Mouse (Mus musculus): ENCODE data around the gene Ugcg. TPM values are rescaled to one million over a fixed set of nuclear protein-coding genes. Genes with fewer than 3 reads are reported as not detected.

The Ugcg gene
- polyA plus RNA-seq, 1 experiment from 2014 or later: 24.7 TPM

GRCm38 (mm10) chr4:59187289-59187688 is 1.8 kb upstream of the Ugcg start:
- Histone ChIP-seq H3K27me3 (ENCODE audit: control insufficient read depth, insufficient read depth, low read length) (no peaks in the 10 kb centered on the region), H3K27ac (no peak overlapping the region), H3K4me3 (replicated peaks; ENCODE audit: low read length) (no peak overlapping the region), H3K9me3 (ENCODE audit: control insufficient read depth, low read length) (no peaks in the 10 kb centered on the region), H3K4me2 (replicated peaks) (no peak overlapping the region), H3K36me3 (replicated peaks; ENCODE audit: control insufficient read depth, insufficient read depth) (no peaks in the 10 kb centered on the region), H3K9ac (no peak overlapping the region), H3K4me1 (replicated peaks; ENCODE audit: control insufficient read depth, insufficient read depth, low read length) (peaks cover 4% of the 10 kb centered on the region; the same call in 1 of the 2 replicates)
- ATAC-seq (ENCODE audit: low FRiP score) (no peak), DNase-seq (ENCODE audit: low spot score) (peak; percentile 46)
- 20% methylated on average over 3 of the region's 3 CpGs for WGBS

- WGBS: 19% methylated on average over 4 of the region's 4 CpGs
- ATAC-seq (ENCODE audit: low FRiP score): no peak
- DNase-seq (ENCODE audit: low spot score): no peak
- H3K4me2 ChIP-seq (replicated peaks): peak overlapping the region; percentile 53
- no peaks in the 10 kb centered on the region for H3K9me3 ChIP-seq (ENCODE audit: control insufficient read depth, low read length)
- peak overlapping the region; percentile 94 for H3K9ac ChIP-seq
- H3K4me1 ChIP-seq (replicated peaks; ENCODE audit: control insufficient read depth, insufficient read depth, low read length): peaks cover 4% of the 10 kb centered on the region; the same call in 1 of the 2 replicates
- H3K4me3 ChIP-seq (replicated peaks; ENCODE audit: low read length): peak overlapping the region; percentile 87
- no peaks in the 10 kb centered on the region for H3K36me3 ChIP-seq (replicated peaks; ENCODE audit: control insufficient read depth, insufficient read depth)
- peak overlapping the region; percentile 99 for H3K27ac ChIP-seq
- H3K27me3 ChIP-seq (ENCODE audit: control insufficient read depth, insufficient read depth, low read length): no peaks in the 10 kb centered on the region
Measured at GRCm38 (mm10) chr4:59188474-59188801, 619 bp upstream of the Ugcg start.

- WGBS: under 1% methylated on average over 38 of the region's 54 CpGs
- peak overlapping the region; percentile 99 for H3K27ac ChIP-seq
- no peaks in the 10 kb centered on the region for H3K36me3 ChIP-seq (replicated peaks; ENCODE audit: control insufficient read depth, insufficient read depth)
- peak overlapping the region; percentile 53 for H3K4me2 ChIP-seq (replicated peaks)
- peak overlapping the region; percentile 94 for H3K9ac ChIP-seq
- peak; percentile 74 for ATAC-seq (ENCODE audit: low FRiP score)
- H3K9me3 ChIP-seq (ENCODE audit: control insufficient read depth, low read length): no peaks in the 10 kb centered on the region
- no peaks in the 10 kb centered on the region for H3K27me3 ChIP-seq (ENCODE audit: control insufficient read depth, insufficient read depth, low read length)
- H3K4me3 ChIP-seq (replicated peaks; ENCODE audit: low read length): peak overlapping the region; percentile 87
- H3K4me1 ChIP-seq (replicated peaks; ENCODE audit: control insufficient read depth, insufficient read depth, low read length): peaks cover 4% of the 10 kb centered on the region; the same call in 1 of the 2 replicates
- DNase-seq (ENCODE audit: low spot score): peak; percentile 60
Measured at GRCm38 (mm10) chr4:59189546-59190237, 635 bp downstream of the Ugcg start.

GRCm38 (mm10) chr4:59190650-59191424 is 1.8 kb downstream of the Ugcg start:
- WGBS: 76% methylated on average over 7 of the region's 7 CpGs
- ATAC-seq (ENCODE audit: low FRiP score) (no peak), DNase-seq (ENCODE audit: low spot score) (no peak)
- Histone ChIP-seq H3K9ac (0 out of 2 replicates have a peak overlapping the region, but pooled peaks have one; percentile 94), H3K9me3 (ENCODE audit: control insufficient read depth, low read length) (no peaks in the 10 kb centered on the region), H3K27ac (no peak overlapping the region), H3K4me1 (replicated peaks; ENCODE audit: control insufficient read depth, insufficient read depth, low read length) (peaks cover 6% of the 10 kb centered on the region), H3K4me2 (replicated peaks) (peak overlapping the region; percentile 53), H3K36me3 (replicated peaks; ENCODE audit: control insufficient read depth, insufficient read depth) (no peaks in the 10 kb centered on the region), H3K27me3 (ENCODE audit: control insufficient read depth, insufficient read depth, low read length) (no peaks in the 10 kb centered on the region), H3K4me3 (replicated peaks; ENCODE audit: low read length) (peak overlapping the region; percentile 87)

GRCm38 (mm10) chr4:59194731-59195496 is 5.9 kb downstream of the Ugcg start:
- H3K4me2 ChIP-seq (replicated peaks): no peak overlapping the region
- no peaks in the 10 kb centered on the region for H3K36me3 ChIP-seq (replicated peaks; ENCODE audit: control insufficient read depth, insufficient read depth)
- no peaks in the 10 kb centered on the region for H3K9me3 ChIP-seq (ENCODE audit: control insufficient read depth, low read length)
- no peak overlapping the region for H3K4me3 ChIP-seq (replicated peaks; ENCODE audit: low read length)
- peaks cover 26% of the 10 kb centered on the region for H3K4me1 ChIP-seq (replicated peaks; ENCODE audit: control insufficient read depth, insufficient read depth, low read length)
- WGBS: 90% methylated on average over 13 of the region's 13 CpGs
- DNase-seq (ENCODE audit: low spot score) (no peak), ATAC-seq (ENCODE audit: low FRiP score) (no peak)
- H3K27me3 ChIP-seq (ENCODE audit: control insufficient read depth, insufficient read depth, low read length): no peaks in the 10 kb centered on the region
- no peak overlapping the region for H3K27ac ChIP-seq
- H3K9ac ChIP-seq: no peak overlapping the region

GRCm38 (mm10) chr4:59196346-59197077 is 7.5 kb downstream of the Ugcg start:
- Histone ChIP-seq H3K27me3 (ENCODE audit: control insufficient read depth, insufficient read depth, low read length) (no peaks in the 10 kb centered on the region), H3K36me3 (replicated peaks; ENCODE audit: control insufficient read depth, insufficient read depth) (no peaks in the 10 kb centered on the region), H3K4me3 (replicated peaks; ENCODE audit: low read length) (no peak overlapping the region), H3K4me1 (replicated peaks; ENCODE audit: control insufficient read depth, insufficient read depth, low read length) (peaks cover 22% of the 10 kb centered on the region), H3K9me3 (ENCODE audit: control insufficient read depth, low read length) (no peaks in the 10 kb centered on the region), H3K4me2 (replicated peaks) (no peak overlapping the region), H3K27ac (no peak overlapping the region), H3K9ac (no peak overlapping the region)
- peak; percentile 48; the same call in 1 of the 2 replicates for ATAC-seq (ENCODE audit: low FRiP score)
- WGBS: 38% methylated on average over 12 of the region's 12 CpGs
- no peak for DNase-seq (ENCODE audit: low spot score)

- Histone ChIP-seq H3K4me1 (replicated peaks; ENCODE audit: control insufficient read depth, insufficient read depth, low read length) (peaks cover 22% of the 10 kb centered on the region), H3K36me3 (replicated peaks; ENCODE audit: control insufficient read depth, insufficient read depth) (no peaks in the 10 kb centered on the region), H3K4me3 (replicated peaks; ENCODE audit: low read length) (no peak overlapping the region), H3K4me2 (replicated peaks) (no peak overlapping the region), H3K27me3 (ENCODE audit: control insufficient read depth, insufficient read depth, low read length) (no peaks in the 10 kb centered on the region), H3K27ac (no peak overlapping the region), H3K9me3 (ENCODE audit: control insufficient read depth, low read length) (no peaks in the 10 kb centered on the region), H3K9ac (no peak overlapping the region)
- no peak for DNase-seq (ENCODE audit: low spot score)
- ATAC-seq (ENCODE audit: low FRiP score): no peak
- WGBS: 61% methylated on average over 6 of the region's 6 CpGs
Measured at GRCm38 (mm10) chr4:59197078-59197424, 8.0 kb downstream of the Ugcg start.

- ATAC-seq (ENCODE audit: low FRiP score): no peak
- H3K27ac ChIP-seq: no peak overlapping the region
Measured at GRCm38 (mm10) chr4:59197462-59197861, 8.4 kb downstream of the Ugcg start.

More at GRCm38 (mm10) chr4:59197462-59197861, 8.4 kb downstream of the Ugcg start:
- no peaks in the 10 kb centered on the region for H3K9me3 ChIP-seq (ENCODE audit: control insufficient read depth, low read length)
- no peak overlapping the region for H3K4me3 ChIP-seq (replicated peaks; ENCODE audit: low read length)
- DNase-seq (ENCODE audit: low spot score): no peak
- H3K4me1 ChIP-seq (replicated peaks; ENCODE audit: control insufficient read depth, insufficient read depth, low read length): peaks cover 22% of the 10 kb centered on the region
- H3K4me2 ChIP-seq (replicated peaks): no peak overlapping the region
- WGBS: 76% methylated on average over 3 of the region's 3 CpGs
- H3K27me3 ChIP-seq (ENCODE audit: control insufficient read depth, insufficient read depth, low read length): no peaks in the 10 kb centered on the region
- no peak overlapping the region for H3K9ac ChIP-seq
- H3K36me3 ChIP-seq (replicated peaks; ENCODE audit: control insufficient read depth, insufficient read depth): no peaks in the 10 kb centered on the region
